Mouse (Mus musculus) heart, postnatal 4 days (tissue): ENCODE measurements around the gene Gm5346. TPM values are rescaled to one million over a fixed set of nuclear protein-coding genes. Genes with fewer than 3 reads are reported as not detected.
"Not testable (repeated sequence)": the region's sequence is repeated elsewhere in the genome, so short reads cannot be mapped to it uniquely, and the experiment has no call there.

Experiments
- DNase-seq: peaks from one replicate; pipeline ENCODE4 v3.0.0; 2021
- total RNA-seq, 2 experiments: library from RNA; stranded (reverse); gene quantifications; 2 replicates each; pipeline ENCODE4 v1.2.3; 2021

Gm5346 gene
- total RNA-seq: not detected

DNA sequence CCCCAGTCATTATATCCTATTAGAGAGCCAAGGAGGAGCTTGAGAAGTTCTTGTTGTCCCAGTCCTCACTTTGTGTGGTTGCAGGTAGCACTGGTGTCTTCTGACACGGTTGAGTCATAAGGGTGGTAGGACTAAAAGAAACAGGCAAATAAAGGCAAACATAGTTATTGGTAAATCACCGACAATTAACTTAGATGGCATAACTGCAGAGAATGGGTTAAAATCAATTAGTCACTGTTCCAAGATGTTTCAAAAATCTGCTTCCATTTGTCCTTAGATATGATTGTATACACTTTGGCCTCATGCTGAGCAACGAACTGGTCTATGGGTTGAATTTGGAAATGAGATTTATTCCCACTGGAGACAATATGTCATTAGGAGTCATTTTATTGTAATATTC lies at the start of gene Gm5346:
Gm5346 (minus strand) TSS at position 101 of the 400 bp plus-strand sequence.
- DNase-seq: no peak

DNA sequence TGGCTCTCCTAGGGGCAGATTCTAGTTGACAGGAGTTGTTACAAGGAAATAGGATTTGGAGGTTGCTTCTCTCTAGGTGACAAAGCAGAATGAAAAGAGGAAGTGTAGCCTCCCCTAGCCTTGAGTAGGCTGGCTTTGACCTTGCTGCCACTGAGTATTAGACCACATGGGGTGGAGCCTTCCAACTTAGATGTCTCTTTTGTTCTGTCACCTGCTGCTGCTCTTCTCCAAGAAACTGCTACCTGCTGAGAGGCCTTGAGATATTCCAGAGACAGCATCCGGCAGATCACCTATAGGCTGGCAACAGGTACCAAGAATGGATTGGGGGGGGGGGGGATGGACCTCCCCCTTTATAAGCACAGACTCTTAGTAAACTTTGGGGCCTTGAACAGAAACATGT lies 11.0 kb downstream of the Gm5346 start:
- no peak for DNase-seq

DNA sequence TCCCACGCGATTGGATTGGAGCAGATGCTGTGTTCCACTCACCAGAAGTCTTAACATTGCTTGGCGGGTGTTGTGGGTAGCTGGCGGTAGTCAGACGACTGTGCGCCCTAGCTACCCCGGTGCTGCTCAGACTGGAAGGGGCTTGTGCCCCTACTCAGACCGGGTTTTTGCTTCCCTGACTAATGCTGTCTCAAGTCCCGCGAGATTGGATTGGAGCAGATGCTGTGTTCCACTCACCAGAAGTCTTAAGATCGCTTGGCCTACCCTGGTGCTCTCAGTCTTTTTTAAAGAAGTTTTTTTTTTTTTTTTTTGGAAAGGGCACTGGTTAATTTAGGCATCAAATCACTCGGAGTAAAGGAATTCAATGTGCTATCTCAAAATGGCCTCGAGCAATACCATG lies 23.4 kb downstream of the Gm5346 start:
- not testable (repeated sequence) for DNase-seq

DNA sequence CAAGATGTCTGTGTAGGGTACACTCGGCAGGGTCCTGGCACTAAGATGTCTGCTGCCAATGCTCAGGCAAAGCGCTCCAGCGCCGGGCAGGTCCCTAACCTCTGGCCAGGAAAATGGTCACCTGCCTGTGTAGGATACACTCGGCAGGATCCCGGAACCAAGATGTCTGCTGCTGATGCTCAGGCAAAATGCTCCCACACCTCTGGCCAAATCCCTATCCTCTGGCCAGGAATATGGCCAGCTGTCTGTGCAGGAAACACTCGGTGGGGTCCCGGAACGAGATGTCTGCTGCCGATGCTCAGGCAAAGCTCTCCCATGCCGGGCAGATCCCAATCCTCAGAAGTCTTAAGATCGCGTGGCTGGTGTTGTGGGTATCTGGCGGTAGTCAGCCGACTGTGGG lies 23.9 kb downstream of the Gm5346 start:
- not testable (repeated sequence) for DNase-seq

DNA sequence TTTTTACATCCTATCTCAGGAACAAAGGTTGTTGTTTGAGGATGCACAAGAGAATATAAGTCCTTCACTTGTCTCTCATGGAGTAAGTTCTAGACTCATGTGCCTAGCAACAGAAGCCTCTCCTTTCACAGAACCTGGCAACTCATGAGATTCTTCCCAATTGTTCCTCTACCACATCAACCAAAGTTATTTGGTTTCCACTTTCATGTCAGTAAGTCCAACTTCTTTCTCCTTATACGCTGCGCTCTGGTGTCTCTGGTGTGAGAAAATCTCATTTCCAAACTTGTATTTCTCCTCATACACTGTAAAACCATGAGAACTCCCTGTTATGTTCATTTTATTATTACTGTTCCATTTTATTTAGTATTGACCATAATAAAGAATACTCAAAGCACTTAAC lies 50.5 kb downstream of the Gm5346 start, which contains the start of gene Adam26a:
Adam26a (minus strand) TSS at position 101 of the 400 bp plus-strand sequence.
- DNase-seq: not testable (repeated sequence)

Other genes with a start within 250 kb of the Gm5346 start
- not detected for gene Adam26b, start 99.2 kb downstream of the Gm5346 start, total RNA-seq
- gene Adam26a, start 50.6 kb downstream of the Gm5346 start, total RNA-seq: not detected
- not detected for gene Adam34, start 82.8 kb upstream of the Gm5346 start, total RNA-seq